Mouse (Mus musculus): ENCODE measurements around the gene Smyd3. TPM values are rescaled to one million over a fixed set of nuclear protein-coding genes. Genes with fewer than 3 reads are reported as not detected.

Smyd3 gene
- polyA plus RNA-seq, 1 experiment from 2014 or later = 28.3 TPM

DNA sequence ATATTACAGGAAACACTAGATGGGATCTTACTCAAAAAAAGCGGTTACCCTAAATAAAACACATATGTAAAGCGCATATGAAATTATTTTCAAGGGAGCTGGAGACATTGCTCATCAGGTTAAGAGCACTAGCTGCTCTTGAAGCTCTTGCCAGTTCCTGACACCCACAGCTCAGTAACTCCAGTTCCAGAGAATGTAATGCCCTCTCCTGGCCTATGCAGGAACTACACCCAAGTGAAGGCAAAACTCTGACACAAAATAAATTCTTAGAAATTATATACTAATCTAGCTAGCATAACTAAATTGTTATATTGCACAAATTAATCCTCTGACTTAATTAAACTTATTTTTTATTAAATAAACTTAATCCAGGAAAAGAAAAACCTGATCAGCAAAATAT lies 66.6 kb downstream of the Smyd3 start:
- no peak overlapping the region for H3K4me3 ChIP-seq (ENCODE audit: low read length)
- H3K27me3 ChIP-seq (replicated peaks; ENCODE audit: control insufficient read depth, insufficient read depth, low read length) = no peaks in the 10 kb centered on the region
- H3K9ac ChIP-seq (ENCODE audit: low read depth, low read length) = no peak overlapping the region
- WGBS = 95% methylated on average over 2 of the region's 2 CpGs
- peaks cover under 1% of the 10 kb centered on the region; the same call in 1 of the 2 replicates for H3K4me1 ChIP-seq (ENCODE audit: control insufficient read depth, insufficient read depth, low read depth, low read length)
- no peak overlapping the region for H3K4me2 ChIP-seq (ENCODE audit: low read length)
- H3K27ac ChIP-seq (ENCODE audit: low read depth, low read length) = no peak overlapping the region
- no peaks in the 10 kb centered on the region for H3K36me3 ChIP-seq (ENCODE audit: control insufficient read depth, insufficient read depth, low read length)
- no peak for ATAC-seq
- no peaks in the 10 kb centered on the region for H3K9me3 ChIP-seq (ENCODE audit: control insufficient read depth, low read length)

DNA sequence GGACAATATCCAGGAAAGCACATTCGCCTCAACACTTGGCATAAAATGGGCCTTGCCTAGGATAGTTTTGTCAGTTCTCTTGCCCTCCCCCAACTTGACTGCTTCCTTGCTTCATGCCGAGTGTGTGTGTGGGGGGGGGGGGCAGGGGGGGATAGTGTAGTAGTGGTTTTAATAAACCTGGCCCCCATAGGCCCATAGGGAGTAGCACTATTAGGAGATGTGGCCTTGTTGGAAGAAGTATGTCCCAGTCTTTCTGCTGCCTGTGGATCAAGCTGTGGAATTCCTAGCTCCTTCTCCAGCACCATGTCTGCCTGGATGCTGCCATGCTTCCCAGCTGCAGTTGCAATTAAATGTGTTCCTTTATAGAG lies 71.0 kb downstream of the Smyd3 start:
- Histone ChIP-seq H3K4me3 (ENCODE audit: low read length) (no peak overlapping the region), H3K9me3 (ENCODE audit: control insufficient read depth, low read length) (no peaks in the 10 kb centered on the region), H3K27me3 (replicated peaks; ENCODE audit: control insufficient read depth, insufficient read depth, low read length) (no peaks in the 10 kb centered on the region), H3K4me2 (ENCODE audit: low read length) (peak overlapping the region; percentile 27; the same call in 1 of the 2 replicates), H3K9ac (ENCODE audit: low read depth, low read length) (no peak overlapping the region), H3K36me3 (ENCODE audit: control insufficient read depth, insufficient read depth, low read length) (no peaks in the 10 kb centered on the region), H3K27ac (ENCODE audit: low read depth, low read length) (no peak overlapping the region), H3K4me1 (ENCODE audit: control insufficient read depth, insufficient read depth, low read depth, low read length) (peaks cover 4% of the 10 kb centered on the region; the same call in 1 of the 2 replicates)
- WGBS = 27% methylated on average over 2 of the region's 2 CpGs
- peak; percentile 10 for ATAC-seq

- no peak overlapping the region for H3K9ac ChIP-seq (ENCODE audit: low read depth, low read length)
- peak overlapping the region; percentile 27 for H3K4me2 ChIP-seq (ENCODE audit: low read length)
- H3K4me3 ChIP-seq (ENCODE audit: low read length) = no peak overlapping the region
- H3K9me3 ChIP-seq (ENCODE audit: control insufficient read depth, low read length) = no peaks in the 10 kb centered on the region
- peaks cover 4% of the 10 kb centered on the region; the same call in 1 of the 2 replicates for H3K4me1 ChIP-seq (ENCODE audit: control insufficient read depth, insufficient read depth, low read depth, low read length)
- ATAC-seq = peak; percentile 79
- H3K27ac ChIP-seq (ENCODE audit: low read depth, low read length) = 0 out of 2 replicates have a peak overlapping the region, but pooled peaks have one; percentile 9
- 18% methylated on average over 17 of the region's 17 CpGs for WGBS
- H3K36me3 ChIP-seq (ENCODE audit: control insufficient read depth, insufficient read depth, low read length) = no peaks in the 10 kb centered on the region
- H3K27me3 ChIP-seq (replicated peaks; ENCODE audit: control insufficient read depth, insufficient read depth, low read length) = no peaks in the 10 kb centered on the region
These were observed 71.6 kb downstream of the Smyd3 start for GRCm38 (mm10) chr1:179446127-179446844.

DNA sequence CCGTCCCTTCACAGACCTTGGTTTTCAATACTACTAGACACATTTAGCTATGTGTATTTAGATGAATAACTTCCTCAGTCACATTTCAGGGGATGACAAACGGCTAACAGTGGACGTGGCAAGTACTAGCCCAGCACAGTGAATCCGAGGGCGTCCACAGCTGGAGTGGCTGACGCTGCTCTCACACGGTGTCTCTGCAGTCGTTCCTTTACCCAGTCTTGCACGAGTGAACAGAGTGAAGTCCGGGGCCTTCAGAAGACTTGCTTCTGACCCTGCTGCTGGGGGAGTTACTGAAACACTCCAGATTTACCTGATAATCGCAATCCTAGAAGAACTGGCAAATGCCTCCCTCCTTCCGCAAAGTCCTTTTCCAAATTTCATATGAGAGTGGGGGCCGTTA lies 74.0 kb downstream of the Smyd3 start:
- H3K36me3 ChIP-seq (ENCODE audit: control insufficient read depth, insufficient read depth, low read length) = no peaks in the 10 kb centered on the region
- no peaks in the 10 kb centered on the region for H3K27me3 ChIP-seq (replicated peaks; ENCODE audit: control insufficient read depth, insufficient read depth, low read length)
- no peaks in the 10 kb centered on the region for H3K9me3 ChIP-seq (ENCODE audit: control insufficient read depth, low read length)
- no peak for ATAC-seq
- H3K9ac ChIP-seq (ENCODE audit: low read depth, low read length) = no peak overlapping the region
- no peak overlapping the region for H3K27ac ChIP-seq (ENCODE audit: low read depth, low read length)
- WGBS = 82% methylated on average over 13 of the region's 13 CpGs
- peaks cover 4% of the 10 kb centered on the region; the same call in 1 of the 2 replicates for H3K4me1 ChIP-seq (ENCODE audit: control insufficient read depth, insufficient read depth, low read depth, low read length)
- H3K4me3 ChIP-seq (ENCODE audit: low read length) = no peak overlapping the region
- no peak overlapping the region for H3K4me2 ChIP-seq (ENCODE audit: low read length)

- H3K27me3 ChIP-seq (replicated peaks; ENCODE audit: control insufficient read depth, insufficient read depth, low read length) = no peaks in the 10 kb centered on the region
- 68% methylated on average over 8 of the region's 8 CpGs for WGBS
- no peak for ATAC-seq
These were observed 74.4 kb downstream of the Smyd3 start for GRCm38 (mm10) chr1:179443423-179443822.

GRCm38 (mm10) chr1:179436596-179436995 lies 81.2 kb downstream of the Smyd3 start:
- no peak overlapping the region for H3K9ac ChIP-seq (ENCODE audit: low read depth, low read length)
- H3K27me3 ChIP-seq (replicated peaks; ENCODE audit: control insufficient read depth, insufficient read depth, low read length) = no peaks in the 10 kb centered on the region
- H3K4me2 ChIP-seq (ENCODE audit: low read length) = no peak overlapping the region
- no peaks in the 10 kb centered on the region for H3K36me3 ChIP-seq (ENCODE audit: control insufficient read depth, insufficient read depth, low read length)
- H3K9me3 ChIP-seq (ENCODE audit: control insufficient read depth, low read length) = no peaks in the 10 kb centered on the region
- H3K4me3 ChIP-seq (ENCODE audit: low read length) = no peak overlapping the region
- ATAC-seq = no peak
- 71% methylated on average over 11 of the region's 11 CpGs for WGBS
- no peak overlapping the region for H3K27ac ChIP-seq (ENCODE audit: low read depth, low read length)
- H3K4me1 ChIP-seq (ENCODE audit: control insufficient read depth, insufficient read depth, low read depth, low read length) = no peaks in the 10 kb centered on the region

More at GRCm38 (mm10) chr1:179443423-179443822, 74.4 kb downstream of the Smyd3 start:
- Histone ChIP-seq H3K4me2 (ENCODE audit: low read length) (no peak overlapping the region), H3K4me1 (ENCODE audit: control insufficient read depth, insufficient read depth, low read depth, low read length) (peaks cover 4% of the 10 kb centered on the region; the same call in 1 of the 2 replicates), H3K9me3 (ENCODE audit: control insufficient read depth, low read length) (no peaks in the 10 kb centered on the region), H3K4me3 (ENCODE audit: low read length) (no peak overlapping the region), H3K9ac (ENCODE audit: low read depth, low read length) (no peak overlapping the region), H3K27ac (ENCODE audit: low read depth, low read length) (no peak overlapping the region), H3K36me3 (ENCODE audit: control insufficient read depth, insufficient read depth, low read length) (no peaks in the 10 kb centered on the region)

DNA sequence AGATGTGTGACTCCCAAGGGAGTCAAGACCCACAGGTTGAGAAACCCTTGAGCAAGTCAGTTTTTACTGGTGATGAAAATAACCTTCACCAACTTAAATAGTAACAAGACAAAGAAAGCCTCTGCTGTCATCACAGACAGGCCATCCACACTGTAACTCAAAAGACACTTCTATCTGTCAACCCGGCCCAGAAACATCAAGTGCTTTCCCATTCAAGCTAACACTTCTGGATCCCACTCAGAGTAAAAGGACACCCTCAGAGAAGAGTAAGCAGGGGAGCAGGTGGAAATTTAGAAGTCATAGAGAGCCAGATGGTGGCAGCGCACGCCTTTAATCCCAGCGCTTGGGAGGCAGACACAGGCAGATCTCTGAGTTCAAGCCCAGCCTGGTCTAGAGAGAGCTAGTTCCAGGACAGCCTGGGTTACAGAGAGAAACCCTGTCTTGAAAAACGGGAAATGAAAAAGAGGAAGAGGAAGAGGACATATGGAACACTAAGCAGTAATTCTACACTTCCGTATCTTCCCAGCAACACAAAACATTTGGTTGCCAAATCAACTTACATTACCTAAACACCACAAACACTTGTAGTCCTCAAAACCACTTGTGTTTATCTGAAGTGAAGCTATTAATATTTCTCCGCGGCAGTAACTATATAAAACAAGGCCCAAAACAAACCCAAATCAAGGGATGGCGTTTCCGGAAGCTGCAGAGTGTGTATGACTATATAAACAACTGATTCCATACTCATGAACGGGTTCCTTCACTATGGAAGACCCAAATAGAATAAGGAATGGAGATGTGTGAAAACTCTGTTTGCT lies 83.2 kb downstream of the Smyd3 start:
- H3K27ac ChIP-seq (ENCODE audit: low read depth, low read length) = no peak overlapping the region
- H3K9ac ChIP-seq (ENCODE audit: low read depth, low read length) = no peak overlapping the region
- H3K4me3 ChIP-seq (ENCODE audit: low read length) = no peak overlapping the region
- H3K4me2 ChIP-seq (ENCODE audit: low read length) = no peak overlapping the region
- H3K4me1 ChIP-seq (ENCODE audit: control insufficient read depth, insufficient read depth, low read depth, low read length) = no peaks in the 10 kb centered on the region
- no peaks in the 10 kb centered on the region for H3K36me3 ChIP-seq (ENCODE audit: control insufficient read depth, insufficient read depth, low read length)
- no peaks in the 10 kb centered on the region for H3K9me3 ChIP-seq (ENCODE audit: control insufficient read depth, low read length)
- H3K27me3 ChIP-seq (replicated peaks; ENCODE audit: control insufficient read depth, insufficient read depth, low read length) = no peaks in the 10 kb centered on the region
- WGBS = 92% methylated on average over 11 of the region's 11 CpGs
- ATAC-seq = no peak

DNA sequence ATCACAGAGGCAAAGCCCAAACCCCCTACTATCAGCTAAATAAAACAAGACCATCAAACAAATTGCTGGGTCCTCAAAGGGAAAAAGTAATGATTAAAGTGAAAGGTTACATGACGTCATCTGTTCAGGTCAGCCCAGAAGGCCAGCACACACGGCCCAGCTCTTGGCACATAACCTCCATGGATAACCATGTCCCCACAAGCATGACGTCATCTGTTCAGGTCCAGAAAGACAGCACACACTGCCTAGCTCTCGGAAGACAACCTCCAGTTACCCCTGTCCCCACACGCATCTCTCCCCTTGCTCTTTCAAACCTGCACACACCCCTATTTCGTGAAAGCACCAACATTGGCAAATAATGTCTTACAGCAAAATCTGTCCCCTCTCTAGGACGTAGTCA lies 84.0 kb downstream of the Smyd3 start:
- ATAC-seq = no peak
- Histone ChIP-seq H3K4me3 (ENCODE audit: low read length) (no peak overlapping the region), H3K36me3 (ENCODE audit: control insufficient read depth, insufficient read depth, low read length) (no peaks in the 10 kb centered on the region), H3K27ac (ENCODE audit: low read depth, low read length) (no peak overlapping the region), H3K9ac (ENCODE audit: low read depth, low read length) (no peak overlapping the region), H3K27me3 (replicated peaks; ENCODE audit: control insufficient read depth, insufficient read depth, low read length) (no peaks in the 10 kb centered on the region), H3K4me2 (ENCODE audit: low read length) (no peak overlapping the region), H3K9me3 (ENCODE audit: control insufficient read depth, low read length) (no peaks in the 10 kb centered on the region), H3K4me1 (ENCODE audit: control insufficient read depth, insufficient read depth, low read depth, low read length) (no peaks in the 10 kb centered on the region)
- 88% methylated on average over 7 of the region's 7 CpGs for WGBS

DNA sequence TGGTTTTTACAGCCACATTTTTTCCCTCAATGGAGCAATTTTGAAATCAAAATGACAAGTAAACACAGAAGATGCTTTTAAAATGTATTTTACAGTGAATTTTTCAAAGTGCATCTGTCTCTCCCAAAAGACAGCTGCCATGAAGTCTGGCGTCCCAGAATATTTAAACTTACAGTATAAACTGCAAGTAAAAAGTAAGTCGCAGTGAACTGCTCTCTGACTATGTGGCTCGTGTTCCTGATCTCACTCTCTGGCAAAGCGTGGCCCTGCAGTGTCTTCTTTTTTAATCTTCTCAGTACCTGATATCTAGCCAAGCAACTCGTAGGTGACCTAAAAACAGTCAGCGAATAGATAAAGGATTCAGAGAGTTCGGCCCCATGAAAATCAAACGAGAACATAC lies 84.5 kb downstream of the Smyd3 start:
- H3K9me3 ChIP-seq (ENCODE audit: control insufficient read depth, low read length) = no peaks in the 10 kb centered on the region
- no peaks in the 10 kb centered on the region for H3K27me3 ChIP-seq (replicated peaks; ENCODE audit: control insufficient read depth, insufficient read depth, low read length)
- 89% methylated on average over 8 of the region's 8 CpGs for WGBS
- ATAC-seq = no peak
- H3K27ac ChIP-seq (ENCODE audit: low read depth, low read length) = no peak overlapping the region
- no peak overlapping the region for H3K9ac ChIP-seq (ENCODE audit: low read depth, low read length)
- no peaks in the 10 kb centered on the region for H3K4me1 ChIP-seq (ENCODE audit: control insufficient read depth, insufficient read depth, low read depth, low read length)
- no peak overlapping the region for H3K4me3 ChIP-seq (ENCODE audit: low read length)
- H3K4me2 ChIP-seq (ENCODE audit: low read length) = no peak overlapping the region
- no peaks in the 10 kb centered on the region for H3K36me3 ChIP-seq (ENCODE audit: control insufficient read depth, insufficient read depth, low read length)
